Mouse (Mus musculus) CD8-positive naive resting alpha-beta T cell, adult 2 months (primary cell): Measurements from ENCODE around the gene Fam196b.

Experiments used
- DNase-seq, 2 experiments: peaks; one replicate each; pipeline ENCODE4 v3.0.0; 2022; ENCODE audit warnings: low read depth in 2 of 2, low spot score in 2 of 2

Gene Fam196b

DNA sequence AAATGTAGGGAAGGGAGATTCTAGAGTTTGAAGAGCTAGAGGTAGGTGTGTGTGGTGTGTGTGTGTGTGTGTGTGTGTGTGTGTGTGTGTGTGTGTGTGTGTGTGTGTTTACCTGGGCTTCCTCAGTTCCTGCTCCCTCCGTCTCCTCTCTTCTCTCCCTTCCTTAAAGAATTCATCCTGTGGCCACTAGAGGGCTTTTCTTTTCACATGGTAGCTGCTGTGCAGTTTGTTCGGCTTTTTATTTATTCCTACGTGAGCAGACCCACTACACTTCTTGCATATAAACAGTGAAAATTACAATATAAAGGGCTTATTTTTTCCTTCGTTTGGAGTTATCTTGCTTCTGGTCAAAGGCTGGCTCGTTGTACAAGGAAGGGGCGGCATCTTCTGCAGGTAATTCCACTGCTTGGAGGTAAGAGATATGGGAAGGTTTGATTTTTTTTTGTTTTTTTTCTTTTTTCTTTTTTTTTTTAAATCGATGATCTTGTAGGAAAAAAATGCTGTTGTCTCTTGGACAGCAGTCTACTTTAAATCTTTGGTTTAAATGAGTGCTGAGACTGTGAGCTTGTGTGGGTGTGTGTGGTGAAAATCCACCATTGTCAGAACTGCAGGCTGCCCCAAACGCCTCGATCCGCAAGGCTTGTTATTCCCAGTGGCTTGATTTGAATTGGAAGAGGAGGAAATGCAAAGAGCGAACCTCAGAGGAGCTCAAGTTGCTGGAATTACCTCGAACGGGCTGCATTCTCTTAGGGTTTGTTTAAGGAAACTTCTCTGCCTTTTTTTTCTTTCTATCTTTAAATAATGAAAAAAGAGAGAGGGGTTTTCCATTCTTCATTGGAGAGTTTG lies at the start of gene Fam196b:
Gene Fam196b, plus strand, starts transcription at position 289 of the 846 bp plus-strand sequence.
- DNase-seq: peak in 1 of 2 experiments; percentile 5

DNA sequence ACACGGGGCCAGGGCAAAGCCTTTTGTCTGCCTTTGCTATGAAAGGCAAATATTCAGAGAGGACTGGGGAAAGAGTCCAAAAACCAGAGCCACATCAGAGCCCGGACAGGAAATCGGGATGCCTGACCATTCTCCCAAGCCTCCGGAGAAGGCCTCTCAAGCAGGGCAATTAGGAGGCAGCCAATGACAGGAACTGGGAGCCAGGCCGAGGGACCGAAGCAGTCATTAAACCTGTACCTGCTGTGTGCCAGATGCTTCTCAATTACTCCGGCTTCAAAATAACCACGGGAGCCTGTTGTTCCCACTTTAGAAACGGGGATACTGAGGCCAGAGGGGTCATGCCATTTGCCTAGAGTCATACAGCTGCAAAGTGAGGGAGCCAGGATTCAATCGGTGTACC lies 42.6 kb upstream of the Fam196b start:
- no peak for DNase-seq

DNA sequence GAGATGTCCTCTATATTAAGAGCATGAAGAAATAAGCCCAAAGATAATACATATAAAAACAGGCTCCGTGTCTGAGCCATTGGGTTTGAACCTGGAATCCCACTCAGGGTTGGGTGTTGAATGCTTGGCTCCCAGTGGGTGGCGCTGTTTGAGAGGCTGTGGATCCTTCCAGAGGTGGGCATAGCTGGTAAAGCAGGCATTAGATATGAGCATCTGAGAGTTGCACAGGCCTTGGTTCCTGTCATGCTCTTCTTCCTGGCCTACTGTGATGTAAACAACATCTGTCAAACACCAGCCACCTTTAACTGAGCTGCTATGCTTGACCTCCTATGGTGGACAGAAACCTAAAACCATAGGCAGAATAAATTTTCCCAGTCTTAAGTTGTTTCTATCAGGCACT lies 38.7 kb upstream of the Fam196b start:
- DNase-seq: no peak

DNA sequence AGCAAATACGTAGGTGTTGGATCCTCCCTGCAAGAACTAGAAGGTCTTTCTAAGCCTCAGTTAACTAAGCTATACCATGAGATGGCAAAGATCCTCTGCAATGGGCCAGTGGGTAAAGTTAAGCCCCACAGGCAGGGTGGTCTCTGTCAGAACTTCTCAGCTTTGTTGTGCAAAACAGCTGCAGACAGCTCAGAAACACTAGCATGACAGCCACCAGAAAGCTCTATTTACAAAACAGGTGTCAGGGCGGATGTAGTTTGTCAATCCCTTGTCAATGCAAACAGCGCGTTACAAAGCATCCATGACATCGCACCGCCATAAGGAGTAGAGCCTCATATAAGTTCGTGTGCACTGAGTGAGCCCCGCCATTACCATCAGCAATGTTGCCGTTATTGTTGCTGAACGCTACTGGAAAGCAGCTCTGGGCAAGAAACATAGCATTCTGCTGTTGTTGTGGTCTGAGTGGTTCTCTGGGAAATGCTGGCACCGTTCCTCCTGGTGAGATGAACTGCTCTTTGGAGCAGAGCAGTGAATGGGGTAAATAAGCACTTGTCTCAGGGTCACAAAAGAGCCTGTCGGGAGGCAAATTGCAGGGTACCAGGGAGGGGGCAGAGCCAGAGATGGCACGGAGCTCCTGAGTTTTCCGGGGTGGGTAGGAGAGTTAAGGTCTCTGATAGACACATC lies 38.1 kb upstream of the Fam196b start:
- DNase-seq: no peak

DNA sequence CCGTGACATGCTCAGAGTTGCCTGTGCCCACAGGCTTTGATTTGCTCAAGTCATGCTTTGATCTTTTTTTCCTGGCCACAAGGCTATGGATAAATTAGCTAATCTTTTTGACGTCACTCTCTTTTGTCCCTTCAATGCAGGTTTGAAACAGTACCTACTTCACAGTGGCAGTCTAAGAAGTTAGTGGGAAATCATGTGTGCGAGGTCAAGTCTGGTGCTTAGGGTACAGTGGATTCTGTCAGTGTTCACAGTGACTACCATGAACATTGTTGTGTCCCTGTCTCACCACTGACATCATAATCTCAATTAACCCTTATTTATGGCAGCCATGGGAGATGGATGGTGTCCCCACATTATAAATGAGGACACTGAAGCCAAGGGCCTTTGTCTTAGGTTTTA lies 37.6 kb upstream of the Fam196b start:
- no peak for DNase-seq

DNA sequence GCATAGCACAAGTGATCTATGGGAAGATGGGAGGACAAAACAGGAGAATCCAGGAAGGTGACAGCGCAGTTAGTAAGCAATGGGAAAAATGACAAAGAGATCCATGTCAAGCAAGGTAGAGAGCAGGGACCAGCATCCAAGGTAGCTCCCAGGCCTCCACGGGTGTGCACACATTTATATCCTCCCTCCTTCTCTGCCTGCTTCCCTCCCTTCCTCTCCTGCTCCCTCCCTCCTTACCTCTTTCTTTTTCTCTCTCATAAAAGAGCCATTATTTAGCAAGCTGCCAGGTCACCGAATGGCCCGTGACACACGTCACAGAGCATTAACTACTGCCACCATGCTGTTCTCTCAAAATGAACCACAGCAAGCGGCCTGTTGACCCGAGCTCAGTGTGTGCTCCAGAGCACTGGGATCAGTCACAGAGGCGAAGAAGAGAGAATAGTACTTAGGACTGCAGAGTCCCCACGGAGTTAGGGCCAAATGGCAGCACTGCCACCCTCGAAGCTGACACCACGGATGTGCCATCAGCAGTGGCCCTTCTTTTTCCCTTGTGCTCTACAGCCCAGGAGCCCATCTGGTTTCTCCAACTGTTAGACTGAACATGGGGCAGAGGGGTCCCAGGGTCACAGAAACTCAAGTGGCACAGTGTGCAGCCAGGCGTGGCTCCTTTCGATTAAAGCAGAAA lies 30.4 kb upstream of the Fam196b start:
- no peak for DNase-seq

DNA sequence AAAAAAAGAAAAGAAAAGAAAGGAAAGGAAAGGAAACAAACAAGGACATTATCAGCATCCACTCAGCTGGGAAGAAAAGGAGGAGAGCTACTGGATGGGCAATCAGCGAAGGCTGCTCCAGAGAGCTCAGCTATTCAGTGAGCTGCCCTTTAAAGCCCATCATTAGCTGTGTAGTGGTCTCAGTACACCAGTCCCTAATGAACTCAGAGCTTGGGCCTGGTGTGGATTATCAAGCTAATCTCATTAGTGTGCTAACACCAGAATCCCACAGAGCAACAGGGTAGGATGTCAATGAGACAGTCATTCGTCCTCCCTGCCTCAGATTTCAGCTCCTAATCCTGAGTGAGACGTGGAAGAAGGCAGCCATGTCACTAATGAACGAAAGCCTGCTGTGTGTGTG lies 24.4 kb upstream of the Fam196b start:
- no peak for DNase-seq

DNA sequence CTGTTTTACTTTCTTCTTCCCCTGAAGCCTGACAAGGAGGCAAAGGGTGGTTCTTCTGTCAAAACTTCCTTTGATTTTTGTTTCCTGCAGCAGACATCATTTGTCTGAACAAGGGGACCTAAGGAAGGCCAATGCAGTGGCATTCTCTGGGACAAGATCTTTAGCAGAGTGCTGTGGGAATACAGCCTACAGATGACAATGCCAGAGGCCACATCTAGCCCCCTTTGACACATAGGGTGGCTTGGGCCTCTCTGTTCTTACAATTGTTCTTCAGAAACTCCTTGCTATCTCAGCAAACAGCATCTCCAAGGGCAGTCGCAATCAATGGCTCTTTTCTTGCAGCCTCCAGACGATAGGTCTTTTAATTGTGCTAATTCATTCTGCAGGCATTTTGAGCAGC lies 23.9 kb upstream of the Fam196b start:
- no peak for DNase-seq

DNA sequence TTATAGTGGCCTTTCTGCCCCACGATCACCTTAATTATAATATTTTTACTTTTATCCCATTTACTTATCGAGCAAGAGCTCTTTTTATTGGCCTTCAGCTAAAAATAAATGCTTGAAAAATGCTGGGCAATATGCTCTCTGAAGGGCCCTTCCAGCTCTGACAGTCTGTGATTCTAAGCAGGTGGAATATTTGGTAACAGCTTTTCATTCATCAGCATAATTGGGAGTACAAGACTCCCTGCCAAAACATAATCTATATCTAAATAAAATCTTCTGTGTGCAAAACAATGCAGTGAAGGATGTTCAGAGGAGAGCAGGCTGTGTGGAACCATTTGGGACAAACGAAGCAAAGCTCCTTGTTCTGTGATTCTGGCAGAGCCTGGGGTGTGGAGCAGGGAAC lies 23.3 kb upstream of the Fam196b start:
- DNase-seq: no peak

DNA sequence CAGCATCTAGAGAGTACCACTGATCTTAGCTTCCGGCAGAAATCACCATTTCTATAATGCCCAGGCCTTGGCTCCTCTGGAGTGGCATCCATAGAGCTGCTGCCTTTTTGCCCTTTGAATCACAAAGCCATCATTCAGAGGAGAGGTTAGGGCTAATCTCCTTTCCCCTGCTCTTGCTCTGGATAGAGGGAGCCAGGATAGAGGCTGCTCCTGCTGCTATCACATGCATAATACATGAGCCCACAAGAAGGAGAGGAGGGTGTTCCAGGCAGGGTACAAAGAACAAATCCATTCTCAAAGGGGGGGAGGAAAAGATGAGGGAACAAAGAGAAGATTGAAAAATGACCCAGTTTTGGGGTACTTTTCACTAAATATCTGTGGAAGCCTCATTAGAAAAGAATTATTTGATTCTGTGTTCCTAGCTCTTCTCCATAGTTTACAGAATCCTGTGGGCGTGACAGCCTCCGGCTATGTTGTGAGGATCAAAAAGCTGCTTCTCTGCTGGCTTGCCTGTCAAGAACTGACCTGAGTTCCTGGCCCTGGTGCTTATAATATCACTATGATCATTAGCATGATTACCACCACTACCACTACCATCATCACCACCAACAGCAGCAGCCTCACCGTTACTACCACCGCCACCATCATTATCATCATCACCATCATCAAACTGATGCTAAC lies 16.8 kb upstream of the Fam196b start:
- no peak for DNase-seq

DNA sequence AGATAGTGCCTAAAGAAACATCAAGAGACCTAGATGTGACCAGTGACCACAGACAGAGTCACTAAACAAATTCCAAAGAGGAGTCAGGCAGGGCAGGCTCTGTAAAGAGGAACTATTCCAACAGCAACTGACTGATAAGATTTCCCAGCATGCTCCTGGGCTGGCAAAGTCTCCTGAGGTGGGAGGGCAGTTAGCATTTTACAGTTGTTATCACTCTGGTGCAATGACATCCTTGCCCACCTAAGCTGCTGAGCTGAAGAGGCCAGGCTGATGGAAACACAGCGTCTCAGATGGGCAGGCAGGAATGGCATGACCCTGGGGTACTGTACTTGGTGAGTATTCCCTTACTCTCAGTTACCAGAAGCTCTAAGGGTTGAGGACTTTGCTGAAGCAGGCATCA lies 15.1 kb upstream of the Fam196b start:
- no peak for DNase-seq

DNA sequence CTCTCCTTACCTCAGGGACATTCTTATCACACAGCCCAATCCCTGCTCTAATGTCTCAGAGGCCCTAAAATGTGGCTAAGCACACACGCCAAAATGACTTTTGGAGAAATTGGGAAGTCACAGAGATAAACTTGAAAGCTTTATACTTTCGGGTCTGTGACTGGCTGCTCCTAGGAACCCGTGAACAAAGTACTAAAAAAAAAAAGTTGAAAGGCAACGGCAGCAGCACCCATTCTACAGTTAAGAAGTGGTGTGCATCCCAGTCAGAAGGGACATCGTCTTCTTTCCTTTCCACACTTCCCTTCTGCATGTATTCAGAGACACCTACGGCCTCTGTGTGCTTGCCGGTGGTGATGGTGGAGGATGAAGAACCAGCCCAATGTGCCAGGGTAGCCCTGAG lies 14.6 kb upstream of the Fam196b start:
- DNase-seq: no peak

DNA sequence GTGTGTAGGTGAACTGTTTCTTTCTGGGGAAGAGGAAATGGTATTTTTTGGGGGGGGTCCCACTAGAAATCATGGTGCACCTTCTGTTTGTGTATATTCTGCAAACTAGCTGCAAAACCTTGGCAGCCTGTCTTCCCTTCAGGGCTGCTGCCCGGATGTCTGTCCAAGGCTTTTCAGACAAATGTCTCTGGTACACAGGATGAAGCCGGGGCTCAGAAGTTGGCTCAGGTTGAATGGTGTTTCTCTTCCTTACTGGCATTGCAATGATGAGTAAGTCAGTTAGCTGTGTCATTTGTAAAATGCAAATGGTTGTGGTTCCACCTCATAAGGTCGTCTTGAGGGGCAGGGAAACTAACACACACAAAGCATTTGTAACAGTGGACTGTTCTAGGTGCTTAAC lies 8.4 kb upstream of the Fam196b start:
- DNase-seq: no peak

DNA sequence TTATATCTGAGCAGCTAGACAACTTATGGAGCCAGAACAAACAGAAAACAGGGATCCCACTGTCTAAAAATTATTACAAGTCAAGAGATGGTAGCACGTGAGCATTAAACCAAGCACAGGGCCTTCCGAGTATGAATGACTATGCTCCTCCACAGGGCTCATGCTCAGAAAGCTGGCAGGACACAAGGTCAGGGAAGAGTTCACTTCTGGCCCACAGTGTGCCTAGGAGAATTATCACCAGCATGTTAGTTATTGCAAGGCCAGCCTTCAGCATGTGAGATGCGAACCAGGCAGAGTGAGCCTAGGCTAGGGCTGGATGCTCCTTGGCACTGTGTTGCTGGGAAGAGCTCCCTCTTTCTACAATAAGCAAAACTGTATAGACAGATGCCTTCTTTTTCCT lies 5.9 kb upstream of the Fam196b start:
- DNase-seq: no peak

DNA sequence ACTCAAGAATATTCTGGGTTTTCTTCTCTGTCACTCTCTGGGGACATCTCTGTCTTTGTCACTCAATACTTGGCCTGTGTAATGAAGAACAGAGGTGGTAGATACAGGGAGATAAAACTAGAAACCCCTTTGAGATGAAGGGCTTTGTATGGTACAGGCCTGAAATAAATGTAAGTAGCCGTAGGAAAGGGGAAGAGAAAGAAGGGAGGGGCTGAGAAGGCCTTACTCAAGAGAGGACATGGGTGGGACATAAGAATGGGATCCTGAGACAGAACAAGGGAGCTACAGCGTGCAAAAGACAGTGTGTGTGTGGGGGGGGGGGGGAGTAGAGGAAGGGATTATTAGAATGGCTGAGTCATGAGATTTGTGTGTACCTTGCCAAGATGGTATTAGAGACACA lies 5.3 kb upstream of the Fam196b start:
- DNase-seq: no peak

DNA sequence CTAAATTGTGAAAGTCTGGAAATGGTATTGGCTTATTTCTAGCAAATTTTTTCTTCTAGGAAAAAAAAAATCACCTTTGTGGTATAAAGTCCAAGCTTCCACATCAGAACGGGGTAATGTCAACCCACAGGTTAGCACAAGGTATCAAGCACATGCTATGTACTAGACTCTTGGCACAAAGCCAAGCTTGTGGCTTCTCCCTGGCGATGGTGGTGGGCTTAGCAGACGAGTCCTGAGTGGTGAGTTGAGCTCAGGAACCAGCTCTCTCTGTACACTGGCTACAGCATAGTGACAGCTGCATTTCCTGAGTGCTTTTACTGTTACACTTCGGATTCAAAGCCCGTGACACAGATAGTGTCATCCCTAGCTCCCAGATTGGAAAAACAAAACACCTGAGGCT lies 2.9 kb upstream of the Fam196b start:
- DNase-seq: no peak

DNA sequence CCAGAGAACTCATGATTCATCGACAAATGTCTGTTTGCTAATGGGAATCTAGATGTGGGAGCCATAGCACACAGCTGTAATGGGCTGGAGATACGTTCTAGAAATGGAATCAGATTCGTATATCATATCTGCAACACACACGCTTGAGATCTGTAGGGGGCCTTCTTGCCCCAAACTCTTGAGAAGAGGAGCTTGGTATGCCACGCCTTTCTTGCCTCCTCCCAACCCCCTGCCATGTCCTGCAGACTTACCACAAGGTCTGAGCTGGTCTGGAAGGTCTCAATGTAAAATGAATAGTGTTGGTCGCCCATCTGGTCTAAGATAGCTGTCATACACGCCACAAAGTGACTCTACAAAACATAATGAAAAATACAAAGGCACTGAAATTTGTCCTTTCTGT lies 2.4 kb upstream of the Fam196b start:
- DNase-seq: no peak

DNA sequence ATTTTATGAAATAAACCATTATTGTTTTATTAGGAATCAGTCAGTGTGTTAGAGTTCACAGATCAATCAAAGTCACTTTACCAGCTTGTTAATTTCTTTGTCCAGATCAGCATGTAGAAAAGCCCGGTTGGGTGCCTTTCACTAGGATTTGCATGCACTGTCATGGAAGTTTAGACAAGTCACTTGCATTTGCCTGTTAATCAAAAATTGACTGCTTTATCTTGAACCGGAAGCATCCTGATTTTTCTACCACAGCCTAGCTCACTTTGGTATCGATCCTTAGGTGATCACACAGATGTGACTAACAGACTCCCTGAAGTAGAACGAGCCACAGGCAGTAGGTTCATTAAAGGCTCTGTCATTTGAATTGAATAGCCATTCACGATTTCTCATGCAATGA lies 761 bp downstream of the Fam196b start:
- no peak for DNase-seq

DNA sequence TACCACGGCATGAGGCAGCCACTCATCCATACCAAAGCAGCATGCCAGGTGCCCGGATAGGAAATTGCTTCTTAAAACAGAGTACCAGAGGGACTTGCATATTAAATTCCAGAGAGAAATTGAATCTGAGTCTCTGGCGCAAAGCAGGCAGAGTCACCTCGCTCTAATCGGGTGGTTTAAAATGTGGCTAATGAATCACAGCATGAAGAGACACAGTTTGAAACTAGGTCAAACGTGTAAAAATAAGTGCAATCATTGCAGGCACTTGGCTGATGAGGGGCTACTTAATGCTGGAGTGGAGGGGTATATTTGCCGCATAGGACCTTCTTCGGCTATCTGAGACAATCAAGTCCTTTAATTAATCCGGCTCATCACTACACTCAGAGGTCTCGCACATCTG lies 1.6 kb downstream of the Fam196b start:
- DNase-seq: no peak

DNA sequence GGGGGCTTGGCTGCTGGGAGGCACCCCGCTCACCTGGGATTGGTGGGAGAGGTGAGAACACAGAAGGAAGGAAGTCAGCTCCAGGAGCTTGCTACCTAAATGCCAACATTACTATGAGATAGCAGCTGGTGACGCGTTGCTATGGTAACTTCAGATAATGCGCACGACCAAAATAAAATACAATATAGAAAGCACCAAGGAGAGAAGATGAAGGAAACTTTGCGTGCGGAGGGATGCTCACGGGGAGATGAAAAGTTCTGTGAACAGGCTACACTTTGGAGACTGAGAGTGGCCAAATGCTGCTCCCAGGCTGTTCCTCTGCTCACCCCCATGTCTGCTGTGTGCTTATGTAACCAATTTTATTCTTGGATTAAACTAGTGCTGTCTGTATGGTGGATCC lies 2.4 kb downstream of the Fam196b start:
- no peak for DNase-seq

DNA sequence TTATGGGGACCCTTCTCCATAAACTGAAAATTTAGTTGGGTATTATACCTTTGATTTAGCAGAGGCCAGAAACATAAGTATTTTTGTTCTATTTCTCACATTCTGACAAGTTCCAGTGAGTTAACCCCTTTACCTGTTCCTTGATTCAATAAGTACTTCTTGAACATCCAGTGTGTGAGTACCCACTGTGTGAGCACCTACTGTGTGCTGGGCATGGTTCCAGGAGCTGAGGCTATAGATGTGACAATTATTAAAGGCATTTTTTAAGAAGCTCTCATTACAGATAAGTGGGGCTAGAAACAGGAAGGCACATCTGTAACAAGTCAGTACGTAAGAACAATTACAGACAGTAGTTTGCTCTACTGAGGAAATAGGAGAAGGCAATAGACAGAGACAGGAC lies 4.7 kb downstream of the Fam196b start:
- no peak for DNase-seq

DNA sequence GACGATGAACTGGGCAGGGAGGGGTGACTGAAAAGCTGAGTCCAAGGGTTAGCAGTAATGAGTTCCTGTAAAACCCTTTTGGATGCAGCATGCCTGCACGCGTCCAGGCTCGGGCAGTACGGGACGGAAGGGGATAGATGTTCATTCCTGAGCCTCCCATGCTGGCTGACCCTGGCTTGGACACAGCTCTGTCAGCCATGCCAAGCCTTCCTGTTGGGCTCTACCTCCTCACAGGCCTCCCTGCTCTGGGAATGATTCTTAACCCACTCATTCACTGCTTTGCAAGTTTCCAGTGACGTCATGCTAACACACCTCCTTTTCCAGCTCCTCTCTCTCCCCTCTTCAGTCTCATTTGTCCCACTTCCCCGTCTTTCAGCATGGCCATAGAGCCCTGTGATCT lies 9.0 kb downstream of the Fam196b start:
- DNase-seq: no peak
